Mouse (Mus musculus) skeletal muscle tissue, adult 2 months (tissue): ENCODE data around the gene Eif4e3.

ENCODE experiments used
- DNase-seq: peaks from one replicate; pipeline ENCODE4 v3.0.0-alpha.2; 2012; ENCODE audit warnings: low read depth, low spot score

The Eif4e3 gene

DNA sequence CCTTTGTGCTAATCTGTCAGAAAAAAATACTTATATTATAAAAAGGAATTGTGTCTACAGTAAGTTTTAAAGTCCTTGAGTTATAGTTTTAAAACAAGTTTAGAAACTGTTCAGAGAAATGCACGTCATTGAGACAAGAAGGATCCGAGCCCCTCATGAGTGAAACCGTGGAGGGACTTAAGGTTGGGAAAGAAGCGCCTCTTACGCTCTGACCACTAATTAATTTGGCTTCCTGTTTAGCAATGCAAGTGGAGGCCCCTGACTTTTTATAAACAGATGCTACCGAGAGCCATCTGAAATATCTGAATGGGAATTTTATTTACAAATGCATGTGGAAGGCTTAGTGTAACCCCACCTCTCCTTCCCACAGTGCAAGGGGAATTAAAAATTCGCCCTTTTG, 41.3 kb downstream of the Eif4e3 start:
- DNase-seq, result no peak

DNA sequence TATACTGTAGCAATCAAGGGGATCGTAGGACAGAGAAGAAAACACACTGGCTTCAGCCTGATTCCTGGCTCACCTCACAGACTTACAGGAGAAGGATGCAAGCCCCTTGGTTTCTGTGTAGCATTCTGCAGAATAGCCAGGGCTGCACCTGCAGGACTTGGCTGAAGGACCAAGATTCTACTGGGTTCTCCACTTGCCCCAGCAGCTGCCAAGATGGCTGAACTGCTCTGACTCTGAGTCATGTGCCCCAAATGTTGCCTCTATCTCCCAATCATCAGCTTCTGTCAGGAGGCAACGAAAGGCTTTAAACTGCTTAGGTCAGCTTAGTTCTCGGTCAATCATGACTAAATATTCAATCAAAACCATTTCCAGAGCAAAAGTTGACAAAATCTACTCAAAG, 42.0 kb downstream of the Eif4e3 start:
- no peak for DNase-seq

DNA sequence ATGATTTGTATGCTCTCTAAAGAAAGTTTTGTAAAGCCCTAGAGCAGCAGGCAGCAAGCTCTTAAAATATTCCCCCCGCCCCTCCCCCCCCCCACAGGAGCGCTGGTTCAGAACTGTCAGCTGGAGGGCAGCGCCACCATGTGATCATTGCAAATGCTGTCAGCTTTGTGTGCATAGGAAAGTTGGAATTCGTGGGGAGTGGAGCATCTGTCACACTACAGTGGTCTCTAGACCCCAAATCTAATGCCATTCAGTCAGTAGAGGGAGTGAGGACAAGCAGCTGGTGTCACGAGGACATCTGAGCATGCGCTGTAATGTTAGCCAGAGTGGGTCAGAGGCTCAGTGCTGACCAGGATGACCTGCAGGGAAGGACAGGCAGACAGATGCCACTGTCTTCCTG, 42.9 kb downstream of the Eif4e3 start:
- DNase-seq, result no peak

DNA sequence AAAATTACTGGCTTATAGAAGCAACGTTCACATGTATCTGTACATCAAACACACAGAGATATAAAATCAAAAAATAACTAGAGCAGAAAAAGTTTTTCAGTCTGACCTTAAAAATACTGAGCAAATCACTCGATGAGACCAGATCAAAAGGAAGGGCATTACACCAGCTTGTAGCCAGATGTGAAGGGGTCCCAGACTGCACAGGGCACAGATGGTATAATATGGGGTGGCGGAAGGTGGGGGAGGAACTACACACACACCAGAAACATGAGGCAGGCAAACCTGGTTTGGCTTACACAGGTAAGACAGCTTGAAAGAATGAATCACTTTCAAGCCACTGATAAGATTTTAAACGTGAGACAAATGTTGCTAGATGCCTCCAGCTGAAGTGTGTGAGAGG, 45.4 kb downstream of the Eif4e3 start:
- no peak for DNase-seq

DNA sequence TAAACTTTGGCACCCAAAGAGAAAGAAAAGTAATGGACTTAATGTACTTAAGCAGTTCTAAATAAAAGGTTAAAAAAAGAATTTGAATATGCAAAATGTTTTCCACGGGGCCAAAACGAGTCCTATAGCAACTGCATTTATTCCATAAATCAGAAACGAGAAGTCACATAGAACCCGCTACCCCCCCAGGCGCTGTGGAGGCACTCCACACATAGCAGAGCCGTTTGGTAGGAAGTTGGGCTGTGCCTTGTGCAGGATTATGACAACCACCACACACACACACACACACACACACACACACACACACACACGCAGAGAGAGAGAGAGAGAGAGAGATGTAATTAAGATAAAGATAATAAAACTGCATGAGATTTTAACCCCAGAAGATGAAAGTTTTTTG, 46.1 kb downstream of the Eif4e3 start:
- DNase-seq, result no peak

DNA sequence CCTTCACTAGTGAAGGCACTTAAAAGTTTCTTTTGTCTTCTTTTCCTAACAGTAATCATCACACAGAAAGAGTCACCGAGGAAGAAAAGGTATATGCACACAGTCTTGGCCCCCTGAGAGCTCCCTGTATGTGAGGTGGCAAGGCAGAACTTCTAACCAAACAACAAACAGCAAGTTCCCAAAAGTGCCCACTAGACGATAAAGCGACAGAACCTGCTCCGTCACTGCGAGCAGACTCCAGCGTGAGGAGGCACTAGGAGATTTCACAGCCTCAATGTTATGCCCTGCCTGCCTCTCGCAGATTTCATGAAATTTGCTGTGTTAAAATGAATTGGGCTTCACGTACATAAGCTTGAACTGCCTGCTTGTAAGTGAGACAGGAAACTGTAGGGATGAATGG, 46.6 kb downstream of the Eif4e3 start:
- no peak for DNase-seq

DNA sequence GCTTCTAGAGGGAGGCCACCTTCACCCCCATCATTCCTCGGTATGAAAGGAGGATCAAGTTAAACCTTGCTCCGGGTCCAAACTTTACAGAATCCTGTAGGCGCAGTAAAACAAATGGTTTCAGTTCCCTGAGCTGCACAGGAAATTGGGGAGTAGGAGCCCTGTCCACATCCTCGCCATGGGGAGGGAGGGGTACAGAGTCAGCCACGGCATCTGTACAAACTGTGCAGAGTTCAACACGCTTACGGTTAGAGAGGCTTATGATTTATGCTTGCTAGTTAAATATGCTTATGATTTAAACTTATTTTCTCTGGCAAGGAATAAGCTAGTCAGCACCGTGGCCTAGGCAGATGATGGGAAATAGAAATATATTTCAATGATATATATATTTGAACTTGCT, 47.1 kb downstream of the Eif4e3 start:
- DNase-seq, result no peak

DNA sequence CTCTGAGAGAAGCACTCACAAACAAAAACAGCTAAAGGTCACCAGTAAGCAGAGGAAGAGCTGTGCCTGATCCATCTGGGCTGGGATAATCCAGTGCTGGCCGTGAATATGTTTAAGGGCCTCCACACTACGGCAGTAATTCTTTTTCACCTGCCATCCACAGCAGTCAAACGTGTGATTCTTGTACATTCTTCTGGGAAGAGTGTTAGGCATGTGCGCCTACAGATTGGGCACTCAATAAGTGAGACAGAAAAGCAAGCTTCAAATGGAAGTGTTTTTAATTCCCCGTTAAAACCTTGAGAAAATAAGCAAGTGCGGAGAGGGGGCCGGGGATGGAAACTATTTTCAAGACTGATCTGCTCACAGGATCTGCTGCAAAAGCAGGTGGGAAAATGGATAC, 48.7 kb downstream of the Eif4e3 start:
- DNase-seq, result no peak

DNA sequence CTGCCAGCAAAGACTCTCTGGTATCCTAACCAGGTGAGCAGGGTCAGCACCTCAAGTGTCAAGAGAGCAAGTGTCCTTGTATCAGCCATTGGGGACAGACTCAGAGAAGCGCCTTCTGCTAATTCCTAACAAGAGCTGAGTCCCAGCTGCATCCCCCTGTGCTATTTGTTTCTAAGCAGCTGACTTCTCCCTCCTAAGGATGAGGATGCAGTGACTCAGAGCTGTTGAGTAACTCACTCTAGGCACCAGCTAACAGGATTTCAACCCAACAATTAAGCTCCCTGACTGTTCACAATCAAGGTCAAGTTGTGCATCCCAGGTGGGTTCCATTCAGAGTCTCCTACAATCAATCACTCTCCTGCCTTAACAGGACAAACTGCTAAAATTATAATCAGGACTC, 49.2 kb downstream of the Eif4e3 start:
- no peak for DNase-seq

DNA sequence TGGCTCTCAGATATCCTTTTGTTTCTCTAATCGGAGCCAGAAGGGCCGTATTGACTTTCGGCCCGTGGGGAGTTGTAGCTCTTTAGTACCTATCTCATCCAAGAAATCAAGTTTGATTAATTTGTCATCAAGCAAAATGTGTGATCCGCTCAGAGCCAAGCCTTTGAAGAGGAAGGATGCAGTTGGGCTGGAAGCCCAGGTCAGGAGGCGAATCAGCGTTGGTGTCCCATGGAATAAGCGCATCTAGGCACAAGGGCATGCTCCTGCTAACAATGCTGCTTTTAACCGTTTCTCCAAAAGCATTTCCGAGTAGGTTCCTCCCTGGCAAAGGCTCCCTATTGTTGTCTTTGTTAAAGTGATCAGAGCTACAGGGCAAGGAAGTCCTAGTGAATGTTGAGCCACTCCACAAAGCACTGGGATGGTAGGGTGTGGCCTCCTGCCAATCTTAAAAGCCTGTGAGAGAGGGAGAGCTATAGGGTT, 51.3 kb downstream of the Eif4e3 start:
- DNase-seq, result no peak

DNA sequence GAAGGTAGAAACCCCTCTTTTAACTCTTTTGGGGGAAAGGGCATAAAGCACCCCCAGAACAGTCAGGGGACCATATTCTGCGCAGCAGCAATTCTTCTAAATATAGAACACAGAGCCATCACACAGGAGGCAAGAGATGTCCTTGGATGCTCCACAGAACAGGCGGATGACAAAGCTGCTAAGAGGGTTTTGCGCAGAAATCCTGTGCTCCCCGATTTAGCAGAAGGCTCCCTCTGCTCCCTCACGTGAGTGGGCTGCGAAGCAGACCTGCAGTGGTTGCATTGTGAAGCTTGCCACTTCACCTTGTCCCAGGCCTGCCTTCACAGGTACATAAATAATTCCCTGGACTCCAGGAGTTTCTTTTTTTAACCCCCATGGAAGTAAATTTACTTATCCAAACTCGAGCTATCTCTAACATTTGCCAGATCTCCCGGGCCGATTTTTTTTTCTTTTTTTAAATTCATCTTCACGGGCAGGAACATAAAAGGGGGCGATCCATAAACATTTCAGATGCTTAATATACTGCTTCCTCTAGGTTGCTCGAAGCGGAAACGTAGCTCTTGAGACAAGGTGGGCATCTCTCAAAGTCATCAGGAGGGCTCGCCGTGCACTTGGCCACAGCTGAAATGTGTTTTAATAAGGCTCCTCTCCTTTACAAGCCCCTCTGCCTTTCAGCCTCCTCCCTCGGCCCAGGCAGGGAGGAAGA, 51.9 kb downstream of the Eif4e3 start:
- no peak for DNase-seq

DNA sequence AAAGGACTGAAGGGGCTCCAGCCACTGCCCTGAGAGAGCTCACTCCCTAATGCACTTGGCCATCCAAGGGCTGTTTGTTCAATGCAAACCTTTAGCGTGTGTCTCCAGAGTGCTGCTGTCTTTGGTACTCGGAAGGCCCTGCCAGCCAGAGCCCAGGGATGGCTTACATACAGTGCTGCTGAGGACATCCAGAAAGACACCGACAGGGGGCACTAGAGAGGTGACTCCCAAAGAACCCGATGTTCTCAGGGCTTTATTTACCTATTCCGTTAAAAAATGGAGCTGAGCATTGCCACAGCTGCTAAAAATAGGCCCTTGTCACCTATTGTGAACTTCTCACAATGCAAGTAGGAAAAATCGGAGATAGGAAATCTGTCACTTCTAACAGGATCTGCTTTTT, 54.7 kb downstream of the Eif4e3 start:
- DNase-seq, result no peak

DNA sequence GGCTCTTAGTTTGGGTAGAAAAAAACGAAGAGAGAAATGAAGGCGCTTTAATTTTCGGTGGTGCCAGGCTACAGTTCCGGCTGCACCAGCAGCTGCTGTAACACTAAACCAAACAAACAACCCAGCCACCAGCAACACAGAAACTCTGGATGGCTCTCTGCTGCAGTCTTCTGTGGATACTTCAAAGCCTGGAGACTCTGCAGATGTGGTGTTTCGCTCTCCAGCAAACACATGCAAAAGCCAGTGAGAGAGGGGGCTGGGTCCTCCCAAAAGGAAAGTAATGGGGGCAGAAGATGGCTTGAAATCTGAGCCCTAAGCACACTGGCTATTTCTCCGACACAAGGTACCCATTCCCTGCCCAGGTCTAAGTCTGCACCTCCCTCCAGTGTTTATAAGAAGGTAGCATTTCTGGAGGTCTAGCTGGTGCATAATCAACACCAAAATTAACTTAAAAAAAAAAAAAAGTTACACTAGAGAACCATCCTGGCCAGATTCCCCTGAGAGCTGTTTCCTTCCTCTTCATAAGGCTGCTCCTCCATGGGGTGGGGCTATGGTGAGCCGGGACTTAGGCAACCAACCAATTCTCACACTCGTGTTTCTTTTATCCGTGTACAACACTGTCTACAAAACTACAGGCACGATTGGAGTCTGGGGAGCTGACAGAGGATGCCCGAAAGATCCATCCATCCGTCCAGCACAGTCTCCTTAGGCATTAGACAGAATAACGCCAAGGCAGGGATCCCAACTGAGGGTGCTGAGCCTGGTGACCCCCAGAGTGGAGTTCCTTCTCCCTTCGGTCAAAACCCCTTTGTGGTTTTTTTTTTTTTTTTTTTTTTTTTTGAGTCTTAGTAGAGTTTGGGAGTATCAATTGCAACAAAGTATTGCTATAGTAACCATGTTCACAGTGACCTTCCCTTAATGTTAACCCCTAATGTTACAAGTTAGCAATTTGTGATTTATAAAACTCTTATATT, 55.8 kb downstream of the Eif4e3 start:
- DNase-seq, result peak; percentile 28

DNA sequence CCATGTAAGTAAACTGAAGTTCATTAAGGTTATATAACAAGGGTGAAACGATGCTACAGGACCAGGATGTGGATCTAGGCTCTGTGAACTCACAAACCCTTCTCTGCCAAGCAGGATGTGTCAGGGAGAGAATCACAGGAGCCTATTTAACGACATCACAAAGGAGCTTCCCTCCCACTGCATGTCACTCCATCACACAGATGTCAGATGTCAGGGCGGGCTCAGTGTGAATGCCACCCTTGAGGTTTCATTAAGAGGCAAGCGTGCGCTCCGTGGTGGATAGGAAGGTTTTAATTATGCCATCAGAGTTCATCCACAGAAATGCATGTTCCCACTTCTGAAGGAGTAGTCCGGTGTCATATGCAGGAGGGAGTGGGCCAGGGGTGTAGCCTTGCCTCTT, 60.5 kb downstream of the Eif4e3 start:
- DNase-seq, result no peak

DNA sequence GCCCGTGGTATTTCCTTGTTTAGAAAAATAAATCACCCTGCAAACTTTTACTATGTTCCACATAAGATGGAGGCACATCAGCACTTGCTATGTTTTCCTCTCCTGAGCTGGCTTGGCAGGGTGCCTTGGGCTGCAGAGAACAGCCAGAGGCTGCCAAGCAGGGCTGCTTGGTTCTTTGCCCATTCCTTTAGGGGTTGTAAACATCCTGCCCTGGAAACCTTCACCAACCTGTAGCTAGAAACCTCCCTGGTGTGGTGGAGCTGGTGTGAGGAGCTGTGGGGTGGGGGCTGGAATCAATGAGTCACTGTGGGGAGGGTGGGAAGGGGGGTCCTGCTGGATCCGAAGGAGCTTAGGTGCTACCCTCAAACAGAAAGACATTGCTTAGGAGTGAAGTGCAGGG, 61.8 kb downstream of the Eif4e3 start:
- peak; percentile 48 for DNase-seq

DNA sequence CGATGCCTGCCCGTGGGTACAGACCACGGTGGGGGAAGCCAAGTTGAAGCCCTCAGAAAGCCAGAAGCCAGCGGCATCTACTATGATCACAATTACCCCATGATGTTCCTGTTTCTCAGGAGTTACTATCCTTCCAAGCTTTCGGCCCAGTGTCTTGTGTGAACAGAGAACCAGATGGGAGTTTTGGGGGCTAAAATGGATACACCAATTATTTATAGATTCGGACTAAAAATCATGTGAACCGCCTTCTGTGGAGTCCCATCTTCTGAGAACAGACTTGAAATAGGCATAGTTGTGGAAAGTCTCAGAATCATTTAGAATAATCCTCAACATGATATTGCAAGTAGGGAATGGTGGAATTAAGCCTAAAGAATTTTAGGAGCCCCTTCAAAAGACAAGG, 64.1 kb downstream of the Eif4e3 start:
- DNase-seq, result no peak

DNA sequence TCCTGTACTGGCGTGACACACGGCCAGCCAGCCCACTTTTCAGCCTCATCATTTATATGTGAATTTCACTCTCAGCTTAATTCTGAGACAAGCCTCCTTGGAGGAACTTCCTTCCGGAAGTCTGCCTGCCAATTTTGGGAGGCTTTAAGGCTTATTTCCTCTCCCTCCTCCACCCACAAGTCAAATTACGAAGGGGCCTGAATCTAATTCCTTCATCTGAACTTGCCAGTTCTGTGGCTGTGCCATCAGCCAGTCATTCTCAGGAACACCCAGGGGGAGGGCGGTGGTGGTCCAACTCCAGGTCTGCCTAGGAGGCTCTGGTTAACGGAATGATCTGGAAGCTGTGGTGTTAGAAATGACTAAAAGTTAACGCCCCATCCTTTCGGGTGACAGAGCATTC, 65.7 kb downstream of the Eif4e3 start:
- DNase-seq, result no peak

DNA sequence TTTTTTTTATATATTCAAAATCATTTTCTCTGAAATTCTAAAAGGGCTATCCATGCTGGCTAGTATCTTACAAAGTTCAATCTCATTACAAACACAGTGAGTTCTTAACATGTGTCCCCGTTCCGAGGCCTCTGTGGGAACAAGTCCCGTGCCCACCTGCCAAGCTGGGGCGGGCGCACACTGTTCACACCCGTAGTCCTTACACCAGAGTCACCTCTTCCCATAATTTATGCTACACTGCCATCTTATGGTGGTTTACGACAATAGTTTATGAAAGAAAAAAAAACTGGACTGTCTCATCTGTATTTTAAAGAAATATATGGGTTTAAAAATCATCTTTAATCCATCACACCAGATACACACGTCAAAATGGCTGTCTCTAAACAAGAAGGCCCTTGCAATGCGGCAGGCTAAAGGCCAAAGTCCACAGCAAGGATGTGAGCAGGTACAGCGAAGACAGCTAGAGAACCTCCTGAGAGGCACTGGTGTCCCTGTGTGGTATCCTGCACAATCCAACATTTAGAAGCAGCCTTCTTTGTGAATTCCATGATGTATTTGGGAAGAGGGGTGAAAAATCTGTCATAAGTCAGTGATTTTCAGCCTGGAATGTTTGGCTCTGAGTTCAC, 66.3 kb downstream of the Eif4e3 start:
- peak; percentile 30 for DNase-seq

DNA sequence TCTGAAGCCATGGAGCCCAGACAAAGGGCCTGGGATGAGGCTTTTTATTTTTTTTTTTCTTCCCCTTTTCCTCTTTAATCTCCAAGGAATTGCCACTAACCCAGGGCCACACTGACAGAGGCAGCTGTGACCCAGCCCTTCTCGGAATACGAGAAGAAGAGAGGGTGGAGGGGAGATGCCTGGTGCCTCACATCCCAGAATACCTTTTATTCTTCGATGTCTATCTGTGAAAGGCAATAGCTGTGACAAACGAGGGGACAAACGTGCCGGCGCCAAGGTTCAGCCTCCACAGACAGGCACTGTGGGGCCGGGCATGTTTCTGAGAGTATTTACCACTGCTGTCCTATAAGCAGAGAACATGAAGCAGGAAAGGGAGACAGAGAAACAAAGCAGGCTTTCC, 66.9 kb downstream of the Eif4e3 start:
- no peak for DNase-seq

DNA sequence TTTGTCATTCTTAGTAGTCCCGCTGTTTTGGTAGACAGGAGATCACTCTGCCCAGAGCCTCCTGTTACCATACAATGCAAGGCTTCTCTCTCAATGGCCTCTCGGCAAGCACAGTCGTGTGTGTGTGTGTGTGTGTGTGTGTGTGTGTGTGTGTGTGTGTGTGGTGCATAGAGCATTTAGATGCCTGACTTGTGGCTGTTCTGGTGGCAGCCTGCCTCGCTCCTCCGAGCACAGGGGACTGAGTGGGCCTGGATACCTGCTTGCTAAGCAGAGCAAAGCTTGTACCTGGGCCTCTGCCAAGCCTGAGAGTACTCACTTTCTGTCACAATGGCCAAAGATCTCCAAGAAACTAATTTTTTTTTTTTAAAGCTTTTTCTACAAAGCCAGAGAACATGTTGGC, 67.3 kb downstream of the Eif4e3 start:
- DNase-seq, result no peak

DNA sequence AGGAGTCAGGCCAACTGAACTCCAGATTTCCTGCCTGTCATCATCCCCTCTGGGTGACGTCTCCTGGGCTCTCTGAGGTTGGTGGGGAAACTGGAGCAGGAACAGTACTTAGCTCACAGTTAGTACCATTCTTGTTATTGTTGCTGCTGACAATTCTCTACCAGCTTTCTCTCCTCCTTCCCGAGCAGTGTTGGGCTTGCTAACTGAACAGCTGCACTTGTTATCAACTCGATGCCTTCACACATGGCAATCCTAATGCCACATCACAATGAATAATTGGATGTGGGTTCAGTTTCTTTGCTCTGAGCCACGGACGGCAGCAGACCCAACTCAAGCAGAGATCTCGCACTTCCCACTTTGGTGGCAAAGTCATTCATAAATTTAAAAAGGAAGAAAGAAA, 89.5 kb downstream of the Eif4e3 start:
- no peak for DNase-seq

DNA sequence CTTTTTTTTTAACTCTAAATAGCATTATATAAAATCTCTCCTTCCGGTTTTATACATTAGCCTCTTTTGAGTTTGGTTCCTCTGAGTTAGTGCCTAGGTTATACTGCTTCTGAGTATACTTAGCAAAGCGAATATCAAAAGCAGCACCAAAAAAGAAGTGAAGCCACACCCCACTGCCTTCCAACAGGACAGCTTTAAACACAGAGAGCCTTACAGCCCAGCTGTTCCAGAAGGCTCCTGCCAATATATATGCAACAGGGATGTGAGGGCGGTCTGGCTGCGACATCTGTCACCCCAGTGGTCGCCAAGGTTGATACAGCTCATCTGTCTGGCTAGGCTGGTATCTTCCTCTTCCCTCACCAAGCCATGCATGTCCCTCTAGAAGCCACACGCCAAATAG, 90.9 kb downstream of the Eif4e3 start:
- no peak for DNase-seq
